Mouse (Mus musculus): ENCODE data around the gene Zbtb22.
A peak's percentile ranks its signal among the peaks of the same experiment; 100 is the strongest.

GRCm38 (mm10) chr17:33926207-33926932, 10.7 kb downstream of the Zbtb22 start:
- peak; percentile 36; the same call in 1 of the 2 replicates for TF ChIP-seq CTCF (IDR thresholded peaks at IDR 0.05; ENCODE audit: insufficient read depth, low read length)
- no peak; the same call in 1 of the 2 replicates for TF ChIP-seq POLR2A (IDR thresholded peaks at IDR 0.05; ENCODE audit: borderline replicate concordance, extremely low read depth, low read depth, low read length)
